Mouse (Mus musculus): ENCODE measurements at regions not wholly inside any gene's neighbourhood (a gene's known extent, or its start where the extent isn't known, plus 50 kb on each side); places are given as distances from the start of the nearest gene placed in this dataset.
A peak's percentile ranks its signal among the peaks of the same experiment; 100 is the strongest.

DNA sequence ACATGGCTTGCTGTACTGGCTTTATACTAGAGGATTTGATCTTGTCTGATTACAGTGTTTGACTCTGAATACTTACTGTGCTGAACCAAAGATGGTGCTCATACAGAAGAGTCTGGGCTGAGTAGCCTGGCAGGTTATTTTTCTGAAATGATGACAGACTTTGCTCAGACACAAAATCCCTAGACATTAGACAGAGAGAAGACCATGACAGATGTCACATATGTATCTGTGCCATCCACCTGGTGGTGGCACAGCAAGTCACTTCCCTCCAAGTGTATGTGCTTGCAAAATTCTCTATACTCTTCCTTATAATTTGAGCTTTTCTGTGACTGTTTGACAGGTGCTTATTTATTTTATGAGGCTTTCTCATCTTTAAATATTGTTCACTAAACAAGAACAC is 80.7 kb downstream of the Gm7361 start:
- DNase-seq (ENCODE audit: inconsistent ontology term): no peak

DNA sequence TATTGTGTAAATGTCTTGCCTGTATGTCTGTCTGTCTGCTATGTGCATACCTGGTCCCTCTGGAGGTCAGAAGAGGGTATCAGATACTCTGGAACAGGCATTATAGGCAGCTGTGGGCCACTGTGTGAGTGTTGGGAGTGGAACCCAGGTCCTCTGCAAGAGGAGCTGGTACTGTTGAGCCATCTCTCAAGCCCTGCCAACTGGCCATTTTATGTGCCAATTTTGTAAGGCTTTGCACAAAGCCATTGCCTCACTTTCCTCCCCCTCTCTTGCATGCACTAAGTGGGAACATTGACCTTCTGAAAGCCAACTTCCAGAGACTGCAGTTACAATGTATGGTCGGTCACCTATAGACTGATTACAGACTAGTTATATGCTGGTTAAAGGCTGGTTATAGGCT is 81.8 kb downstream of the Gm7361 start:
- no peak for DNase-seq (ENCODE audit: inconsistent ontology term)

DNA sequence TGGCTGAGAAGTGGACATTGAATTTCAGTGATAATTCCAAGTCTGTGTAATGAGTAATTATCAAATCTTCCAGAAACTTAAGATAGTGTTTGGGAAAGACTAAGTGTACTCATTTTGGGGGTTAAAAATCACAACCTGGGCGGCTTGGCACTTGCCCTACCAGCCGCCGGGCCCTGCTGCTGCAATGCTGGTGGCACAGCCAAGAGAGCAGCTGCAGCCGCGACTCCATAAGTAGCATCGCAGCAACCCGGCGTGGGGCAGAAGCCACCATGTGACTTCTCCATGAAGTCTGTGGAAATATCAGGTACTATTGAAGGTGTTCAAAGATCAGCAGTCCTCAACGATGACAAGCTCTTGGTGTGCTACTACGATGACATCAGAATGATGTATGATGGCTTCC is 97.7 kb downstream of the Gm7361 start:
- no peak for DNase-seq (ENCODE audit: inconsistent ontology term)

DNA sequence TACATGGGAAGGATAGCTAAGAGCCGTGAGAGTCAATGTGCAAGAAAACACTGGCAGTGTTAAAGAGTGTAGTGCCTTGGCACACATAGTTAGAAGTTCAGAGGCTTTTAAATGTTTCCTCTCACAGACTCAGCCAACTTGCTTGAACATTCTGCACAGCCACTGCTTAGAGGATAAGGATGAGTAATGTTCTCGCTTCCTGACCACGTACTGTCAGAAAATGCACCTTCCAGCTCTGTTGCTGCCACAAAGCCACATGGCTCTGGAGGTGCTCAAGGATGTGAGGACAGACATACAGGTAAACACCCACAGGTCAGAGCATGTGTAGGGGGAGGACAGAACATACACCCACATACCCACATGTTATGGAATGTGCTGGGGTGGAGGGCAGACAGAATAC is 101.6 kb downstream of the Gm7361 start:
- no peak for DNase-seq (ENCODE audit: inconsistent ontology term)

DNA sequence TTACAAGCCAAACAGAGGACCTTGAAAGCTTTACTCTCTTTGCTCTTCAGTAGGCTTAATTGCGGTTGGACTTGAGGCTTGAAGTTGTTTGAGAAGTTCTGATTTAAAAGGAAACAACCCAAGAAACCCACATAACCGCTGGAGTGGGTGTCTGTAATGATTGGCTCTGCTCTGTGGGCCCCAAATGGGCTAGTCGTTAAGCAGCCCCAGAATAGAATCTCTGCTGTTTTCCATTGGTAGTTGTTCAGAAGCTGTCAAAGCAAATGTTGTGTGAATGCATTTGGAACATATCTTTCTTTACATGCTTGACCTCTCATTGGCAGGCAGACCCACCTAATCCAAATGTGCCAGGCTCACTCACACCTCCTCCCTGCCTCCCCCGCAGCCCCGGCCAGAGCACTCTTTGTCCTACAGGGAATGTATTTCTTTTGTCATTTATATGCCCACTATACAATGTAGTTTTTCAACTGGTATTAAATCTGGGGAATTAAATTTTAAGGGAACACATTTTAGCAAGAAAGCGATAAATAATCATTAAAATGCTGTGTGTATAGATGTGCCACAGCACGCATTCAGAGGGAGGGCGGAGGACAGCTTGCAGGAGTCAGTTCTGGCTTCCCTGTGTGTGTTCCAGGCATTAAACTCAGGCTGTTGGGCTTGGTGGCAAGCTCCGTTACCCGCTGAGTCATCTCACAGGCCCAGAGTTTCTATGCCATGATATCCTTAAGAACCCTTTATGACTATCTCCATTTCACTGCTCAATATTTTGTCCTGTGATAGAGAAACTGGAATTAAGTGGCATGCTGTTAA is 116.9 kb downstream of the Gm7361 start:
- no peak for DNase-seq (ENCODE audit: inconsistent ontology term)

DNA sequence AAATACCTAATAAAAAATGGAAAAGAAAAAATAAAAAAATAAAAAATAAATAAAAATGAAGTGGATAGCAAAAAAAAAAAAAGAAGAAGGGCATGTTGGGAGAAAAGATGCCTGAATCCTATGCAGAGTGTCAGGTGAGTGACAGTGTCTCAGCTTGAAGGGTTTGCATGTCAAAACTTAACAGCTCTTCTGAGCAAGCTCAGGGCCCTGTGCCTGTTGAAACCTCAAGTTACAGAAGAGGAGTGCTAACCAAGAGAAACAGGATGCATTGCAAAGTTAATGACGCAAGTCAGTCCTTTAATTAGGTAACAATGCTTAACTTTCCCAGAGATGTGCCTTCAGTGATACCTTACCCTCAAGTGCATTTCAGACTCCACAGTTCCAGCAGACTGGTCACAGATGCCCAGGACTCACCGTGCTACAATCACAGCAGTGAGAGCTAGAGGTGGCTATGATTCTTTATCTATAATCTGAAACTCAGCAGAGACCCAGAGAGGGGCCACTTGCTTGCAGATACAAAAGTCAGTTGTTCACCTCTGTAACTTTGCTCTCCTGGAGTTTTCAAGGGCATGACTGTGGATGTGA is 149.7 kb downstream of the Gm7361 start:
- no peak for DNase-seq (ENCODE audit: inconsistent ontology term)

DNA sequence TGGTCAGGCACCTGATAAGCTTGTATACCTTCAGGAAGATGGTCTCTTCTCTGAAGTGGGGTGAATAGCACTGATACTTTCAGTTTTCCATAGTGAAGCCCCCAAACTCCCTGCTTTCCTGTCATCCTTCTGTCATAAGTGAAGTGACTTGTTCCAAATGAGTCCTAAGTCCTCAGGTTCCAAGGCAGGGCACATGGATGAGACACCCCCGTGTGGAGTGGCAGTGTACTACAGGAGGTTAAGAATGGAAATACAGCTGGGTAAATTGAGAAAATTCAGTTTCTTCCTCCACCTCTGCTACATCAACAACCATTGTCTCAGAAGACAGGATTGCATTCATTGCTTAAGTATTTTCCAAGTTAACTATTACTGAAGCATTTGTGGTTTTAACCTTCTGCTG is 155.7 kb downstream of the Gm7361 start:
- DNase-seq (ENCODE audit: inconsistent ontology term): no peak

DNA sequence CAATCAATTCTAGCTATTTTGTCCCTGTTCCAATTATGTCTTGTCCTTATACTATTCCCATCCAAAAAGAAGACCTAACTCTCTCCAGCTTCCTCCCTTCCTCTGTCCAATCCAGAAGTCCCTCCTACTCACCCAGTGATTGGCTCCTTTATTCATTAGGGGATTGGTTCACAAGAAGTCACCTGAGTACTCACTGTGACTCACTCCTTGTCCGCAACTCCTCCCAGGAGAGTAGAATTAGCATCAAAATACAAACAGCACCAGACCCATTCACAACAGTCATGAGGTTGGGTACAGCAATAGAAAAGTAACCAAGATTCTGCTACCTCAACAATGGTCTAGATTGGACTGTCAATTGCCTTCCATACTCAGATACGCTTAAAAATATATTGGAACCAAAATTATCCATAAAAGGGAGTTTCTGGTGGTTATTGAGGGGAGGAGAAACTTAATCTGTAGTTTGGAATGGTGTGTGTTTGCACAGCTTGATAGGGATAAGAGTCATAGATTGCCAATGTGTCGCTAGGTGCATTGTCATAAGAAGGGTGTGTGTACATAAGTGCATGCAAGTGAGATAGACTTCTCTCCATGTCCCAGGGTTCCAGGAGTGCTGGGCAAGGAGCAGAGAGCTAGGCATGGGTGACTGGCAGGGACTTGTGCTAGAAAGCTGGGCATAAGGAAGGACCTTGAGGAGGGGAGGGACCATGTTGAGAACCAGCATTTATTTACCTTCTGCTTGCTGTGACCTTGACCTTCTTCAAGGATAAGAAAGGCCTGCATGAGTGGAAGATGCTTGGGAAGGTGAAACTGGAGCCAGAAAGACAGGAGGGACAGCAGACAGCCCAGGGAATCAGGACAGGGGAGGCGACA is 187.1 kb downstream of the Gm7361 start:
- DNase-seq (ENCODE audit: inconsistent ontology term): no peak

DNA sequence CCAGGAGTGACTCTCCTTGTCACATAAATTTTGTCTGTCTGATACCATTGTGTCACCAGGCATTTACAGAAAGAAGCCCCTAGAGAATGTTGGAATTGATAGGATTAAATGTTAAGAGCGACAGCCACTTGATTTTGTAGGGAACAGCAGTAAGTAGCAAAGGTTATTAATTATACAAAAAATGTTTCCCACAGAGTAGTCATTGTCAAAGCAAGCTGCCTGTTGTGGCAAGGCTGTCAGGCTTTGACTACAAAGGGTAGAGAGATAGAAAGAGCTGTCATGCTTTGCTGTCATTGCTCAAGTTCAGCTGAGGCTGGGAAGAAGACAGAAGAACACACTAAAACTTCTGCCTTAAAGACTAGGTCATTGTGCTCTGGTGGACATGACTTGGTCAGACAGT is 193.8 kb downstream of the Gm7361 start:
- no peak for DNase-seq (ENCODE audit: inconsistent ontology term)

DNA sequence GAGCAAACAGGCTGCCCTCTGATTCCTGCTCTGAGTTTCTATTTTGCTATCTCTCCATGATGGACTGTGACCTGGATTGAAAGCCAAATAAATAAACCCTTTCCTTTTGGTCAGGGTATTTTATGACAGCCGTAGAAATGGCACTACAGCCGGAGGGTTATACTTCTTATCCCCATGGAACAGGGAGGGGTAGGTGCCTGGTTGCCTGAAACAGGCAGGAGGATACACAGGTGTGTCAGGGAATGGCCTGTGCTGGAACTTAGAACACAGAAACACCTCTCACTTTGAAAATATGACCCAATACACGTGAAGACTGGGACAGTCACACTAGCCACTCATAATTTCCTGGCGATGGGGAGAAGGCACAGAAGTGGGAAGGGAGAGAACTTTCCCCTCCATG is 200.1 kb downstream of the Gm7361 start:
- DNase-seq (ENCODE audit: inconsistent ontology term): no peak

DNA sequence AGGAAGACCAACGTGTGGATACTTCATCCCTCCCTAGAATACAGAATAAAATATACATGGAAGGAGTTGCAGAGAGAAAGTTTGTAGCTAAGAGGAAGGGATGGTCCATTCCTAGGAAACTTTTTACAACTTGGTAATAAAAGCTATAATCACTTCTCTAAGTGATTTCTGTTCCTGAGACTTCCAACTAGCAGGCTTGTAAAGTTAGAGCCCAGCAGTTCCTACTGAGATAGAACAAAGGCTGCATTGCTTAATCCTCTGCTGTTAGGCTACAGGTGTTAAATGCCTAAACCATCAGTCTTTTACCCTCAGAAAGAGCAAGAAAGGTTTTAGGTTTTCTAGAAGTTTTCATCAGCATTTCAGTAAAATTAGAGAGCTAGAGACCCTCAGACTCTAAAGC is 209.2 kb downstream of the Gm7361 start:
- no peak for DNase-seq (ENCODE audit: inconsistent ontology term)

DNA sequence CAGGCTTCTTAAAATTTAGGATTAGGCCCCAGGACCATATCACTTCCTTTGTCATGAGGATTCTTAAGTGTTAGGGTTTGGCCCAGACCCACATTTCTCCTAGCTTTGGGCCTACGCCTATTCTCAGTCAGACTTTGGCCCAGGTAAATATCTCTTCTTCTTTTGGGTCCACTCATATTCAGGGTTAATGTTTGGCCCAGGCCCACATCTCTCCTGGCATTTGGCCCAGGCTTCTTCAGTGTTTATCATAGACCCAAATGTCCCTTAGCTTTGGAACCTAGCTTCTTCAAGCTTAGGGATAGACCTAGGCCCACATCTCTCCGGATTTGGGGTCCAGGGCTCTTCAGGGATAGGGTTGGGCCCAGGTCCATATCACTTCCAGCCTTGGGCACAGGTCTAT is 228.2 kb downstream of the Gm7361 start:
- no peak for DNase-seq (ENCODE audit: inconsistent ontology term)

DNA sequence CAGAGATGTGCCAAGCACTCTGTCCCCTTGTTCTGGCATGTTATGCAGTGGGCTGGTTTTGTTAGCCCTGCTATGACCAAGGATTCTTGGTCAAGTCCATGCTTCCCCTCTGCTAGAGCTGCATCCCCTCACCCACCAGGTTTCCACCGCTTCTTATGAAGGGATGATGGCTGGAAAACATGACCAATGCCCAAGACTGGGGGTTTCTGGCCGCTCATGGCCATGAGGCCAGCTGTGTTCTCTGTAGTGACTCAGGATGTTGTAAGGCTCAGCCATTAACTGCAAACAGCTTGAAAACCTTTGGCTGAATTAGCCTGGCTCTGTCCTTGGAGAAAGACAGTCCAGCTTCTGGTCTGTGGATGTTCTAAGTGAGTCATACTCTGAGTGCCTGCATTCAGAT is 236.5 kb downstream of the Gm7361 start:
- DNase-seq (ENCODE audit: inconsistent ontology term): no peak

DNA sequence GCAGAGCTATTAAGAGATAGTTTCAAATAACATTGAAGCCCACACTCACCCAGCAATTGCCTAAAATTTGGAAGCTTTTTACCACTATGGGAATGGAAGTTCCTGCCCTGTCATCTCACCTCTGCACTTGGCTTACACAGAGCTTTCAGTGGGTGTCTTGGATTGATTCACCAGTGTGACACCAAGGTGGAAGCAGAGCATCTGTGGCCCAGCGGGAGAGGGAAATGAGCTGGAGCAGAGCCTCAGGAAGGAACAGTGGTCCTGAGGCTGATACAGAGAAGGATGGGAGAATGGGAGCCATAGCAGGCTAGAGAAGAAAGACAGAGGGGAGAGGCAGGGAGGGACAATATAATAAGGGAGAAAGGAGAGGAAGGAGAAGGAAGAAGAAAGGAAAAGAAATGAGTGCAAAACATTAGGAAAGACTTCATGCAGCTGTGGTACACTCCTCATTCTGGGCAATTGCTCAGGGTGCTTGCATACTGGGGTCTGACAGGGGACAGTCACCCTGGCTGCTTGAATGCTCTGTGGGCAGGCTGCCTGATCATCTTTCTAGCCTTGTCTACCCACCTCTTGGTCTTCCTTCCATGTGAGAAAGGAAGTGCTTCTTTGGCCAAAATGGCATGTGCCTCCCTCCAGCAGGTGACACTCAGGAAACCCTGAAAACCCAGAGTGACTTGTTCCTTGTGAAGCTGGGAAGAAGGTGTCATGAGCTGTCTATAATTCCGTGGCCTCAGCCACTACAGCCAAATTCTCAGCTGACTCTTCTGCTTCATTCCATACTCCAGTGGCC is 240.3 kb downstream of the Gm7361 start:
- no peak for DNase-seq (ENCODE audit: inconsistent ontology term)

DNA sequence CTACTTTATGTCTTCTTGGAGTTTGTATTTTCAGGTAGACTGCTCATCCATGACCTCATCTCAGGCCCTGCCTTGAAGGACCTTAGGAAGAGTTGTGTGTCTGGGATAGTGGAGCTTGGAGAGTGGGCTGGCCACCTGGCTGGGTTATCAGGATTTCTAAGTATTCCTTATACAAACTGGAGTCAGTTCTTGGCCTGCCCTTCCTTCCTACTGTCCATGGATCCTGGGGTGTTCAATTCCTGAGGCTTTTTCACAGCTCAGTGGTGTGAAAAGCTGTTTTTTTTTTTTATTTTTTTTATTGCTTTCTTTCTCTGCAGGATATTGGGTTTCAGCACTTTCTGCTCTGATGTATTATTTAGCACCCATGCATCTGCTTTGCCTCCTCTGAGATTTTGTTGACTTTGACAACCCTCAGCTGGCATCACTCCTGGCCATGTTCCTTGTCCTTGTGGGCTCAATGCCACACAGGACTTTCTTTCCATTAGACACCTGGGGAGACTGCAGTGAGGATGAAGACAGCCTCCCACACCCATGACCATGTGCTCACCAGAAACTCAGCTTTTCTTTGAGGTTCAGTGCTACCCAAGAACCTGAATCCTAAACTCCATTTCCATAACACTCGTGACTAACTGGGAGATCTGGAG is 252.2 kb downstream of the Gm7361 start:
- no peak for DNase-seq (ENCODE audit: inconsistent ontology term)

DNA sequence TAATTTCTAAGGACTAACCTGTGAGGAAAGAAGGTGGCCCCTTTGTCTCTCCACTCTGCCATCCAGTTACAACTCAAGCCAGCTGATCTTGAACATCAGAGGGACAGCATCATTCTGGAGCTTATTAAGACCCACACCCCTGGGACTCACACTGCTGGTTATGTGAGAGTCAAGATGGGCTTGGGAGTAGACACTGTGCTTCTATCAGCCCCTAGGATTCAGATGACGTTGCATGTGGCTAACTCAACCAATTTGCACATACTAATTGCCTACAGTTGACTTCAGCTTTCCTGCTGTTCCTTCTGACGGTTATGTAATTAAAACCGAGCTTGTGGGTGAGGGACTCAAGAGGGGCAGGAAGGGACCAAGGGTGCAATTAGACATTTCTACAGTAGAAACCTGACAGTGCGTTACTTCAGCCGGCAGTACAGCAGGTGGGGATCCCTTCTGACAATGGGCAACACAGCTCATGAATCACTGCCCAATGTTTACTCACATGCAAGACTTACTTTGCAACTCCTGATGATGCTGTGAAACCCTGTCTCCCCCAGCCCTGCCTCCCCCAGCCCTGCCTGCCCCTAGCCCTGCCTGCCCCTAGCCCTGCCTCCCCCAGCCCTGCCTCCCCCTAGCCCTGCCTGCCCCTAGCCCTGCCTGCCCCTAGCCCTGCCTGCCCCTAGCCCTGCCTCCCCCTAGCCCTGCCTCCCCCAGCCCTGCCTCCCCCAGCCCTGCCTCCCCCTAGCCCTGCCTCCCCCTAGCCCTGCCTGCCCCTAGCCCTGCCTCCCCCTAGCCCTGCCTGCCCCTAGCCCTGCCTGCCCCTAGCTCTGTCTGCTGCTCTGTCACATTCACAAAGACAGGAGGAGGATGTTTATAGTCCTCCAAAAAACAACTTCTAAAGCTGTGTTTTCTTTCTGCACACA is 255.8 kb downstream of the Gm7361 start:
- DNase-seq (ENCODE audit: inconsistent ontology term): no peak

DNA sequence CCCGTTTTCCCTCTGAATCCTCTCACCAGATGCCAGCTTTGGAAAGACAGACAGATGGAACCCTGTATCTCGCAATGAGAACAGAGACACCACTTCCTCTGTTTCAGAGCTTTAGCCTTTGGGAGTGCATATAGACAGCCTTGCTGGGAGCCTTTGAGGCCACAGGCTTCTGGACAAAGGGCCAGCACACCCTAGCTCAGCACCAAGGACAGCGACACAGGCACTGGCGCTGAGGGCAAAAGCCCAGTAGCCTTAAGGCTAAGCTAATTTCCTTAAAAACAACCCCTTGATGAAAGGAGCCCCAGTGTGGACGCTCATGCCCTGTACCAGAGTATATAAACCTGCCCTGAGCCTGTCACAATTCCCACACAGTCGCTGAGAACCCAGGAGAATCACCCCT is 278.1 kb downstream of the Gm7361 start:
- peak; percentile 25 for DNase-seq (ENCODE audit: inconsistent ontology term)

DNA sequence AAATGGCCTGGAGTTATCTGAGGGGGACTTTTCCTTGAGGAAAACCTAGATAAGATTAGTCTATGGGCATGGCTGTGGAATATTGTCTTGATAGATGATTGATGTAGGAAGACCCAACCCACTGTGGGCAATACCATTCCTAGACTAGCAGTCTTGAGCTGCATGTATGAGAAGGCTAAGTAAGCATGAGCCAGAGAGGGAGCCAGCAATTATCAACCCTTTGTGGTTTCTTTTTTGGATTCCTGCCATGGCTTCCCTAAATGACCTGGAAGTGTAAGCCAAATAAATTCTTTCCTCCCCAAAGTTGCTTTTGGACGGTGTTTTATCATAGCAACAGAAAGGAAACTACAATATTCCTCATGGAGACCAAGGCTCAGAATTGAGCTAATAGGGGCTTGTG is 253.7 kb upstream of the Dpp6 start:
- DNase-seq (ENCODE audit: inconsistent ontology term): peak; percentile 34

DNA sequence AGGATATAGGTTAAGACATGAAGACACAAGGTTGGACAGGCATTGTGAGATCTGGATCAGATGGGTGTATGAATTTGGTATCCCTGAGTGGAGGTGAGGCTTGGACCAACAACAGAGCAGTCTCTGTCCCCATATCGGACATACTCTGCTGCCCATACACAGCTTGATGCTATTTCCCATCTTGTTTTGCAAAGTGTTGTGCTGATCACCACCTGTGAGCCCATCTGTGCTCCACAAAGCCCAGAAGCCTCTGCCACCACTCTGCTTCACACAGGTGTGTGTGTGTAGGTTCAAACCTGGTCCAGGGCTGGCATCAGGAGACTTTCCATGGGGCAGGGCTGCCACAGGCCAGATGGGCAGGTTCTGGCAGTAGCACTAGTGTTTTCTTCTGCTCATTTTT is 252.9 kb upstream of the Dpp6 start:
- no peak for DNase-seq (ENCODE audit: inconsistent ontology term)

DNA sequence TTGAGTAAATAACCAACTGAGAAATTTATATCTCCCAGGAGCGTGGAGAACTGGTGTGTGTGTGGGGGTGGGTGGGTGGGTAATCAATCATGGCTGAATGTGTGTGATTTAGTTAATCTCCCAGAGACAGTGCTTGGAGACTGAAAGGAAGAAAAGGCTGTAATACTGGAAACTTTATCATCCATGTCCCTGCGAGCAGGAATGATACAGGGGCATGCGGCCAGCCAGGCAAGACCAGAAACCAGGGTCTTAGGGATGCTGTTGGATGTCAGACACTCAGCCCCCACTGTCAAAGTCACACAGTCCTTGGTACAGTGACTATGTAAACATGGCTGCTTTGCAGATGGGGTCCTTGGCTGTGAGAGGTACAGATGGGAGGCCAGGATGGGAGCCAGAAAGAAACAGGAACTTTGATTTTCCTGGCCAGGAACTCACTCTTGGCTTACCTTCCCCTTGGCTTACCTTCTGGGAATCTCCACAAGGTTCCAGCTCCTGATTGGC is 244.3 kb upstream of the Dpp6 start:
- DNase-seq (ENCODE audit: inconsistent ontology term): no peak
